Mouse (Mus musculus) activated CD4-positive, CD25-positive, alpha-beta regulatory T cell, adult 9 weeks (primary cell): ENCODE data around the gene Vmn2r85. TPM values are rescaled to one million over a fixed set of nuclear protein-coding genes. Genes with fewer than 3 reads are reported as not detected.

Experiments used
- polyA plus RNA-seq: library from polyadenylated mRNA; unstranded; fragments of 100-300 nt; shearing (Covaris generic); gene quantifications from one replicate; pipeline ENCODE4 v1.2.1, GENCODE M21; 2017

Gene Vmn2r85
- not detected for polyA plus RNA-seq

DNA sequence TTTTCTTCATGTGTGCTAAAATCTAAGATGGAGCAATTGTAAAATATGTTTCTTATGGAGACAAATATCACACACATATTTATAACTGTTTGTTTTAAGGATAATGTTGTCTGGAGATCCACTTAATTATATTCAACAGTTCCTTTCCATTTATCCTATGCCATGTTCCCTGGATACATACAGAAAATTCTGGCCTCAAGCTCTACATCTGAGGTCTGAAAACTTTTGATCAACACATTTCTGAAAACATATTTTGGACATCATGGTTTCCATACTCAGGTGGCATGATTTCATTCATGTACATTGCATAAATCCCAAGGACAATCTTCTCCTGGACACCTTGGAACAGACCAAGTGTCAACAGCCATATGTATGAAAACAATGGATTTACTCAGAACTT is at the start of gene Vmn2r85:
TSS of gene Vmn2r85 (minus strand) at position 101 of the 400 bp plus-strand sequence.

DNA sequence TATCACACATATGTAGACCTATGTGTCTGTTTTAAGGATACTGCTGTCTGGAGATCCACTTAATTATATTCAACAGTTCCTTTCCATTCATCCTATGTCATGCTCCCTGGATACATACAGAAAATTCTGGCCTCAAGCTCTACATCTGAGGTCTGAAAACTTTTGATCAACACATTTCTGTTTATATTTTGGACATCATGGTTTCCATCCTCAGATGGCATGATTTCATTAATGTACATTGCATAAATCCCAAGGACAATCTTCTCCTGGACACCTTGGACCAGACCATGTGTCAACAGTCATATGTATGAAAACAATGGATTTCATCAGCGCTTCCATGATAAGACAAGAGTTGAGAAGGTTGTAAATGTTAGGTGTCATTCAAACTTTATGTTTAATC is 26.4 kb upstream of the Vmn2r85 start, which contains the start of gene Vmn2r86:
TSS of gene Vmn2r86 (minus strand) at position 101 of the 400 bp plus-strand sequence.

DNA sequence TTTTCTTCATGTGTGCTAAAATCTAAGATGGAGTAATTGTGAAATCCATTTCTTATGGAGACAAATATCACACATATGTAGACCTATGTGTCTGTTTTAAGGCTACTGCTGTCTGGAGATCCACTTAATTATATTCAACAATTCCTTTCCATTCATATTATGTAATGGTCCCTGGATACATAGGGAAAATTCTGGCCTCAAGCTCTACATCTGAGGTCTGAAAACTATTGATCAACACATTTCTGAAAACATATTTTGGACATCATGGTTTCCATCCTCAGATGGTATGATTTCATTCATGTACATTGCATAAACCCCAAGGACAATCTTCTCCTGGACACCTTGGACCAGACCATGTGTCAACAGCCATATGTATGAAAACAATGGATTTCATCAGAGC is 35.3 kb downstream of the Vmn2r85 start, which contains the start of gene Vmn2r84:
TSS of gene Vmn2r84 (minus strand) at position 101 of the 400 bp plus-strand sequence.

Other genes starting within 250 kb of the Vmn2r85 start
- not detected for gene Olfr826, start 245.5 kb downstream of the Vmn2r85 start, polyA plus RNA-seq
- not detected for gene Olfr827, start 215.3 kb downstream of the Vmn2r85 start, polyA plus RNA-seq
- not detected for gene Neurod4, start 149.5 kb downstream of the Vmn2r85 start, polyA plus RNA-seq
- gene Tespa1, start 106.8 kb downstream of the Vmn2r85 start, polyA plus RNA-seq, result 221 TPM
- gene Vmn2r84, start 35.4 kb downstream of the Vmn2r85 start, polyA plus RNA-seq, result 1.4 TPM
- 0.05 TPM for gene Vmn2r86, start 26.3 kb upstream of the Vmn2r85 start, polyA plus RNA-seq
- gene Vmn2r87, start 67.7 kb upstream of the Vmn2r85 start, polyA plus RNA-seq, result not detected